ENCODE assay signal across 10 mouse cellular contexts in genomic region chr10:68976443-68977025, GRCm38 (mm10).
DNase-seq lines count a peak whose midpoint lies in the region; ATAC-seq and TF ChIP-seq lines count a peak whose summit lies in the region.
"Had no signal": no experiment of that assay in that cellular context is flagged by ENCODE, and none has a peak within 500 bp of the region (broad histone marks: within the 10 kb centered on the region; RNA-seq: fewer than 3 reads in every experiment).

No protein-coding gene starts in this region.

- no peak for TF ChIP-seq POLR2A in brain, embryonic 14.5 days (IDR thresholded peaks at IDR 0.05; ENCODE audit: borderline replicate concordance, extremely low read depth, insufficient read depth, insufficient read length, poor library complexity, severe bottlenecking)

- 83% methylated on average over 10 of the region's 10 CpGs for WGBS in limb, embryonic 10.5 days
- WGBS in midbrain, embryonic 14.5 days: 88% methylated on average over 10 of the region's 10 CpGs
- 81% methylated on average over 10 of the region's 10 CpGs for WGBS in heart, embryonic 11.5 days (ENCODE audit: insufficient replicate concordance)

- H3K27me3 ChIP-seq in limb, embryonic 10.5 days (ENCODE audit: low read depth, poor library complexity, severe bottlenecking): no peaks in the 10 kb centered on the region
- no peaks in the 10 kb centered on the region for H3K27me3 ChIP-seq in midbrain, embryonic 14.5 days (ENCODE audit: control insufficient read depth, insufficient read depth, low read length)
- no peaks in the 10 kb centered on the region for H3K27me3 ChIP-seq in heart, embryonic 11.5 days (ENCODE audit: control insufficient read depth, insufficient read depth, low read length)
- H3K27me3 ChIP-seq: forebrain, embryonic 13.5 days had no signal

- ATAC-seq in midbrain, embryonic 14.5 days (ENCODE audit: low FRiP score, low TSS enrichment): no peak
- ATAC-seq in heart, embryonic 11.5 days (replicated peaks; ENCODE audit: insufficient number of reproducible peaks, low FRiP score, low TSS enrichment): no peak
- ATAC-seq: forebrain, embryonic 13.5 days; lung, postnatal 0 days had no signal

- no peak for TF ChIP-seq CTCF in brain, embryonic 14.5 days (IDR thresholded peaks at IDR 0.05; ENCODE audit: borderline replicate concordance, extremely low read depth, insufficient read depth, insufficient read length)

- H3K4me2 ChIP-seq in midbrain, embryonic 14.5 days (ENCODE audit: low read length): no peak overlapping the region
- H3K4me2 ChIP-seq in heart, embryonic 11.5 days: no peak overlapping the region
- H3K4me2 ChIP-seq: forebrain, embryonic 13.5 days had no signal

- H3K4me1 ChIP-seq in limb, embryonic 10.5 days: no peaks in the 10 kb centered on the region
- H3K4me1 ChIP-seq in midbrain, embryonic 14.5 days (ENCODE audit: control insufficient read depth, insufficient read depth, low read length): no peaks in the 10 kb centered on the region
- no peaks in the 10 kb centered on the region for H3K4me1 ChIP-seq in heart, embryonic 11.5 days (ENCODE audit: control insufficient read depth, insufficient read depth, low read length)
- H3K4me1 ChIP-seq: forebrain, embryonic 13.5 days had no signal

- peak; percentile 23 to 61 for DNase-seq in urinary bladder, adult 18-20 months (ENCODE audit: low spot score in 2 of 2)
- DNase-seq in urinary bladder, adult 2 months (ENCODE audit: low spot score): no peak
- DNase-seq in brain, embryonic 14.5 days (ENCODE audit: low read depth): peak; percentile 27
- peak; percentile 35 for DNase-seq in limb, embryonic 10.5 days (ENCODE audit: low spot score)
- no peak for DNase-seq in frontal cortex, postnatal 25 days (ENCODE audit: low spot score in 2 of 2)
- no peak for DNase-seq in midbrain, embryonic 14.5 days
- DNase-seq: thymus, adult 2 months had no signal

- H3K9me3 ChIP-seq in limb, embryonic 10.5 days (replicated peaks): no peaks in the 10 kb centered on the region
- no peaks in the 10 kb centered on the region for H3K9me3 ChIP-seq in midbrain, embryonic 14.5 days (ENCODE audit: control insufficient read depth, low read length)
- H3K9me3 ChIP-seq in heart, embryonic 11.5 days (replicated peaks; ENCODE audit: control insufficient read depth, low read length): no peaks in the 10 kb centered on the region
- H3K9me3 ChIP-seq: forebrain, embryonic 13.5 days had no signal

- H3K4me3 ChIP-seq in limb, embryonic 10.5 days: no peak overlapping the region
- no peak overlapping the region for H3K4me3 ChIP-seq in midbrain, embryonic 14.5 days (replicated peaks; ENCODE audit: low read depth, low read length)
- H3K4me3 ChIP-seq in heart, embryonic 11.5 days (ENCODE audit: low read depth, low read length): no peak overlapping the region
- H3K4me3 ChIP-seq: forebrain, embryonic 13.5 days had no signal

- no peaks in the 10 kb centered on the region for H3K36me3 ChIP-seq in limb, embryonic 10.5 days
- H3K36me3 ChIP-seq in midbrain, embryonic 14.5 days (ENCODE audit: control insufficient read depth, insufficient read depth, low read length): no peaks in the 10 kb centered on the region
- no peaks in the 10 kb centered on the region for H3K36me3 ChIP-seq in heart, embryonic 11.5 days (ENCODE audit: control insufficient read depth, insufficient read depth, low read length)

- H3K27ac ChIP-seq in limb, embryonic 10.5 days: no peak overlapping the region
- H3K27ac ChIP-seq in midbrain, embryonic 14.5 days (replicated peaks; ENCODE audit: low read depth, low read length): no peak overlapping the region
- H3K27ac ChIP-seq in heart, embryonic 11.5 days (ENCODE audit: low read depth, low read length): no peak overlapping the region
- H3K27ac ChIP-seq: forebrain, embryonic 13.5 days had no signal

- no peak overlapping the region for H3K9ac ChIP-seq in midbrain, embryonic 14.5 days (replicated peaks; ENCODE audit: low read length)
- no peak overlapping the region for H3K9ac ChIP-seq in heart, embryonic 11.5 days (ENCODE audit: low read depth, low read length)
- H3K9ac ChIP-seq: forebrain, embryonic 13.5 days had no signal

Comparison
In these comparisons a context has a peak if more than half of its experiments do, and no peak if none do; other contexts are left out.
1. DNase-seq: peak in urinary bladder, adult 18-20 months (2 of 2), brain, embryonic 14.5 days (single experiment) and limb, embryonic 10.5 days (single experiment); none in urinary bladder, adult 2 months (single experiment), frontal cortex, postnatal 25 days (0 of 2) and midbrain, embryonic 14.5 days (single experiment).